Mouse (Mus musculus) ovary, adult 2 months (tissue): ENCODE data around the gene Nfrkb. TPM values are rescaled to one million over a fixed set of nuclear protein-coding genes. Genes with fewer than 3 reads are reported as not detected.

ENCODE experiments used
- polyA plus RNA-seq: library from polyadenylated mRNA; depleted of rRNA; stranded (reverse); fragments of >200 nt; gene quantifications from 2 replicates; pipeline ENCODE4 v1.2.3, GENCODE M21; 2012; rRNA removed

Nfrkb gene
- polyA plus RNA-seq = 23.5 and 32.3 TPM in 2 replicates

DNA sequence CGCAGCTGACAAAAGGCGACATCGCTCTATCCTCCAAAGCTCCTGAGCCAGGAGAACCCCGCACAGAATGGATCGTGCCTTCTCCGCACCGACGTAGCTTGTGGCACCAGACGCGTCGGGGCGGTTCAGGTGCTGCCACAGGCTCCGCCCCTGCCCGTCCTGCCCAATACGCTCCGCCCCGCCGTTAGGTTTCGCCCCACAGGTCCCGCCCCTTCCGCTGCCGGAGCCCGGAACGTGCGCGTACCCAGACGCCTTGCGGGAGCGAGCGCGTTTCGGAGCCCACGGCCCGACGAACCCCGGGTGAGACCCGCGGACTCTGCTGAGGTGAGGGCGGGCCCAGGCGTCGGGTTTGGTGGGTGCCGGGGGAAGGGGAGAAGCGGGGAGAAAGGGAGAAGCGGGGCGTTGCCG lies at the start of gene Nfrkb:
Nfrkb (plus strand) TSS at position 246 of the 408 bp plus-strand sequence.

DNA sequence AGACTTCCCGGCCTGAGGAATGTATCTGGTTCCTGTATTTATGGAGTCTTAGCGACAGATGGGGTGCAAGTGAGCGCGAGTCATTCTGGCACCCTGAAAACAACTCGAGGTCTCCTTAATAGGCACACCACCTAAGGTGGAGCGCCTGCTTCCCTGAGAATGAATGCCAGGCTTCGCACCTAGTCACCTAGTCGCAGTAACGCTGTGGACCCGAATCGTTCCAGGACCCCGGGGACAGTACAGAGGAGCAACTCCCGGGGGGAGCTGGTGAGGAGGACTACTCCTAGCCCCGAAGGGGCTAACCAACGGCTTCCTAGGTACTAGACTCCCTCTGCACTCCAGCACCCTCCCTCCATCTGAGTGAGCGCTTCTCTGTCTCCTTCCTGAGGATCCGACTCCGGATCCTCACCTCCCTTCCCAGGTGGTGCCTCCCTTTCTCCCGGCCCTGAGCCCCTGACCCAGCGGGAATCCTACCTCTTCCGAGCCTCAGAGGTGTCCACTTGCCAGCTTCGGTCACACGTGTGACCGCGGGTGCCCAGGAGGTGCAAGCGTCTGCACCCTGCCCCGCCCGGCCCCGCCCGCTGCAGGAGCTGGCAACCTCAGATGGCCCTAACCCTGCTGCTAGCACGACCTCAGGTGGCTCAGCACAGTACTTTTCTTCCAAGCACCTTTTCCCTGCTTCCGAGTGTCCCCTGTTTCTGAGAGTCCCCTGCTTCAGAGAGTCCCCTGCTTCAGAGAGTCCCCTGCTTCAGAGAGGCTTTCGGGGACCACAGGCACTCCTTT lies 77.9 kb downstream of the Nfrkb start, which contains the start of gene Tmem45b:
Tmem45b (minus strand) TSS at position 771 of the 783 bp plus-strand sequence.

Other genes with a start within 250 kb of the Nfrkb start
- gene Aplp2, start 174.4 kb upstream of the Nfrkb start, polyA plus RNA-seq = 626 and 680 TPM in 2 replicates
- gene Prdm10, start 105.7 kb upstream of the Nfrkb start, polyA plus RNA-seq = 11.9 and 15.1 TPM in 2 replicates
- 17.9 and 20.0 TPM in 2 replicates for gene Tmem45b, start 78.3 kb downstream of the Nfrkb start, polyA plus RNA-seq